Mouse (Mus musculus) myocyte (in vitro differentiated cells): ENCODE measurements around the gene Shc1.

Experiments
- E2F4 ChIP-seq: IDR thresholded peaks from one replicate; pipeline ENCODE4 v1.6.1; 2011; ENCODE audit warnings: mild to moderate bottlenecking, control low read depth, moderate library complexity; ENCODE audit not compliant: insufficient read depth
- MYOD1 ChIP-seq, 3 experiments: IDR thresholded peaks; one replicate each; pipeline ENCODE4 v1.6.1; 2011; ENCODE audit warnings: control low read depth in 2 of 3, low read depth in 2 of 3, mild to moderate bottlenecking in 2 of 3, moderate library complexity in 1 of 3; ENCODE audit not compliant: insufficient read length in 2 of 3, control insufficient read depth in 1 of 3
- MYOG ChIP-seq, 3 experiments: IDR thresholded peaks; one replicate each; pipeline ENCODE4 v1.6.1; 2011; ENCODE audit warnings: control low read depth in 2 of 3, low read depth in 2 of 3, mild to moderate bottlenecking in 2 of 3; ENCODE audit not compliant: insufficient read length in 2 of 3, control insufficient read depth in 1 of 3, insufficient read depth in 1 of 3
- POLR2A ChIP-seq: IDR thresholded peaks from one replicate; pipeline ENCODE4 v1.6.1; 2011; ENCODE audit warnings: low read depth, mild to moderate bottlenecking, control low read depth, moderate library complexity; ENCODE audit not compliant: insufficient read length
- USF1 ChIP-seq: IDR thresholded peaks from one replicate; pipeline ENCODE4 v1.6.1; 2011; ENCODE audit warnings: low read depth, mild to moderate bottlenecking, control low read depth, moderate library complexity

DNA sequence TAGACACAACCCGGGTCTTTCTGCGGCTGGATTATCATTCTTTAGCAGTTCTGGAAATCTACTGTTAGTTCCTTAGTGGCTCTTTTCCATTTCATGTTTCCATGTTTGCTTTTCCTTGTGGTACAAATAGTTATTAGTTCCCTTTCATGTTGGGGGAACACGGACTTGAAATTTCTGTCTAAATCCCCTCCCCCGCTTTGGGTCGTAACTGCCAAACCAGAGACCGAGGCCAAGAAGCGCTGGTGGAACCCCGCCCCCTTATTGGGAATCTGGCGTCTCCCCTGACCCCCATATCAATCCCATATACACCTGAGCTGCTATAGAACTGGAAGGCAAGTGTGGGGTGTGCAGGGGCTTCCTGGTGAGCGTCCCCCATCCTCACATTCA, 22.8 kb upstream of the Shc1 start:
- TF ChIP-seq MYOG (IDR thresholded peaks at IDR 0.05; ENCODE audit: control insufficient read depth in 1 of 3, insufficient read depth in 1 of 3, insufficient read length in 2 of 3, low read depth in 2 of 3) (no peak), USF1 (no peak), POLR2A (no peak), E2F4 (no peak), MYOD1 (IDR thresholded peaks at IDR 0.05; ENCODE audit: control insufficient read depth in 1 of 3, insufficient read length in 2 of 3, low read depth in 2 of 3) (no peak)
